ENCODE assay signal across 8 mouse cellular contexts in genomic region chr16:17069511-17070443, GRCm38 (mm10). TPM values are rescaled to one million over a fixed set of nuclear protein-coding genes. Genes with fewer than 3 reads are reported as not detected.
DNase-seq lines count a peak whose midpoint lies in the region; ATAC-seq and TF ChIP-seq lines count a peak whose summit lies in the region.

Gene Ypel1, plus strand, starts transcription at chr16:17069696.

- H3K4me2 ChIP-seq in forebrain, embryonic 16.5 days (ENCODE audit: low read length) = peak within 1 kb of the TSS; percentile 69
- H3K4me2 ChIP-seq in lung, embryonic 16.5 days (ENCODE audit: low read depth, low read length) = peak within 1 kb of the TSS; percentile 85

- TF ChIP-seq CTCF in G1E (IDR thresholded peaks at IDR 0.05; ENCODE audit: low read depth, low read length) = no peak

- under 1% methylated on average over 74 of the region's 76 CpGs for WGBS in forebrain, embryonic 16.5 days
- 0% methylated on average over 61 of the region's 76 CpGs for WGBS in lung, embryonic 16.5 days

- H3K36me3 ChIP-seq in G1E (replicated peaks) = no peaks in the 10 kb centered on the region
- no peaks in the 10 kb centered on the region for H3K36me3 ChIP-seq in forebrain, embryonic 16.5 days (ENCODE audit: control insufficient read depth, insufficient read depth)
- H3K36me3 ChIP-seq in lung, embryonic 16.5 days (ENCODE audit: control insufficient read depth, insufficient read depth, low read length) = 0 out of 2 replicates have a peak, but pooled peaks cover 2% of the 10 kb centered on the region

- H3K4me3 ChIP-seq in G1E (ENCODE audit: low read depth, low read length) = peak within 1 kb of the TSS; percentile 76
- peak within 1 kb of the TSS; percentile 88 for H3K4me3 ChIP-seq in forebrain, embryonic 16.5 days (replicated peaks; ENCODE audit: low read length)
- H3K4me3 ChIP-seq in lung, embryonic 16.5 days (ENCODE audit: low read length) = peak within 1 kb of the TSS; percentile 83

- DNase-seq in G1E (ENCODE audit: low spot score) = peak; percentile 70
- DNase-seq in cerebellum, adult 11-12 months = peak; percentile 80
- DNase-seq in heart, postnatal 4 days = peak; percentile 89
- DNase-seq in layer of hippocampus, adult 8-10 months (ENCODE audit: low spot score in 2 of 2) = peak in 1 of 2 experiments; percentile 82
- DNase-seq in ovary, postnatal 10 days (ENCODE audit: low spot score) = peak; percentile 68
- DNase-seq in thymus, postnatal 0 days (ENCODE audit: low spot score) = peak; percentile 62

- H3K9ac ChIP-seq in forebrain, embryonic 16.5 days (replicated peaks; ENCODE audit: low read depth, low read length) = peak within 1 kb of the TSS; percentile 90
- H3K9ac ChIP-seq in lung, embryonic 16.5 days (ENCODE audit: low read length) = peak within 1 kb of the TSS; percentile 88

- peak within 1 kb of the TSS; percentile 96 for H3K27ac ChIP-seq in forebrain, embryonic 16.5 days (ENCODE audit: low read length)
- peak within 1 kb of the TSS; percentile 84 for H3K27ac ChIP-seq in lung, embryonic 16.5 days (ENCODE audit: low read length)

- H3K27me3 ChIP-seq in G1E (ENCODE audit: insufficient read depth, low read length) = peaks cover 40% of the 10 kb centered on the region
- no peaks in the 10 kb centered on the region for H3K27me3 ChIP-seq in forebrain, embryonic 16.5 days (replicated peaks; ENCODE audit: control insufficient read depth, insufficient read depth, low read length)
- H3K27me3 ChIP-seq in lung, embryonic 16.5 days (ENCODE audit: control insufficient read depth, insufficient read depth, low read depth, low read length) = no peaks in the 10 kb centered on the region

- no peaks in the 10 kb centered on the region for H3K9me3 ChIP-seq in G1E (replicated peaks)
- H3K9me3 ChIP-seq in forebrain, embryonic 16.5 days (ENCODE audit: control insufficient read depth, low read length) = no peaks in the 10 kb centered on the region
- no peaks in the 10 kb centered on the region for H3K9me3 ChIP-seq in lung, embryonic 16.5 days (ENCODE audit: control insufficient read depth, low read length)

- ATAC-seq in G1E (ENCODE audit: extremely low read depth, insufficient number of reproducible peaks, low FRiP score, poor library complexity, severe bottlenecking) = peak; percentile 28; the same call in 1 of the 2 replicates
- ATAC-seq in forebrain, embryonic 16.5 days = peak; percentile 95
- ATAC-seq in lung, embryonic 16.5 days (ENCODE audit: low read depth) = peak; percentile 97

- peaks cover 16% of the 10 kb centered on the region for H3K4me1 ChIP-seq in G1E (ENCODE audit: insufficient read depth, low read depth, low read length)
- peaks cover 28% of the 10 kb centered on the region for H3K4me1 ChIP-seq in forebrain, embryonic 16.5 days (replicated peaks; ENCODE audit: control insufficient read depth, insufficient read depth, low read length)
- H3K4me1 ChIP-seq in lung, embryonic 16.5 days (replicated peaks; ENCODE audit: control insufficient read depth, insufficient read depth, low read length) = no peaks in the 10 kb centered on the region

RNA-seq across cellular contexts. Expression of gene Ypel1, which starts in this region (rescaled TPM):
- total RNA-seq in G1E (2014; fragmentation: Nextera tagmentation) = 0.90 and 1.2 TPM in 2 replicates
- 0.87 and 1.5 TPM in 2 replicates for total RNA-seq in G1E (2017)
- 0.09 and 0.15 TPM in 2 replicates for polyA plus RNA-seq in G1E (2012)
- polyA plus RNA-seq in forebrain, embryonic 16.5 days (2015; fragmentation: Nextera tagmentation; extraction: Ambion mirVana) = 171 and 173 TPM in 2 replicates
- total RNA-seq in heart, postnatal 4 days (2021) = 1 to 10 TPM; 6.3 to 6.9 TPM
- 10 to 100 TPM; 27.9 to 36.5 (median 29.8) TPM for total RNA-seq in layer of hippocampus, adult 8-10 months (2022)
- polyA plus RNA-seq in lung, embryonic 16.5 days (2015; fragmentation: Nextera tagmentation; extraction: Ambion mirVana) = 20.3 and 23.2 TPM in 2 replicates
- 10.2 and 12.2 TPM in 2 replicates for polyA plus RNA-seq in thymus, postnatal 0 days (2015; fragmentation: Nextera tagmentation; extraction: Ambion mirVana)

Comparison
In these comparisons a context has a peak if more than half of its experiments do, and no peak if none do; other contexts are left out.
1. ATAC-seq: peak in every context shown above with its lines; median percentile 97 in lung, embryonic 16.5 days; 95 in forebrain, embryonic 16.5 days; 28 in G1E.